Mouse (Mus musculus) bone marrow macrophage, adult 2 months (primary cell): ENCODE data around the gene Zfp52. TPM values are rescaled to one million over a fixed set of nuclear protein-coding genes. Genes with fewer than 3 reads are reported as not detected.

Experiments used
- H3K27ac ChIP-seq: 2 replicates; pipeline ENCODE4 v1.5.1; 2012; ENCODE audit warnings: low read depth, low read length; ENCODE audit not compliant: insufficient read depth
- H3K4me1 ChIP-seq: 2 replicates; pipeline ENCODE4 v1.6.1; 2012; ENCODE audit warnings: low read length; ENCODE audit not compliant: control insufficient read depth, insufficient read depth
- H3K4me3 ChIP-seq: 2 replicates; pipeline ENCODE4 v1.5.1; 2012; ENCODE audit warnings: mild to moderate bottlenecking, low read length, moderate library complexity; ENCODE audit not compliant: insufficient read depth
- CTCF ChIP-seq: IDR thresholded peaks from 2 replicates; pipeline ENCODE4 v1.5.1; 2012; ENCODE audit warnings: low read depth, mild to moderate bottlenecking, low read length, moderate library complexity
- POLR2A ChIP-seq: IDR thresholded peaks from 2 replicates; pipeline ENCODE4 v1.6.1; 2012; ENCODE audit warnings: mild to moderate bottlenecking, low read depth, low read length, borderline replicate concordance
- polyA plus RNA-seq: library from polyadenylated mRNA; stranded (reverse); fragments of >200 nt; gene quantifications from 2 replicates; pipeline ENCODE4 v1.2.4, GENCODE M21; 2012; ENCODE audit not compliant: missing spikeins, insufficient read depth, insufficient read length

Zfp52 gene
- polyA plus RNA-seq: 26.4 and 29.3 TPM in 2 replicates

DNA sequence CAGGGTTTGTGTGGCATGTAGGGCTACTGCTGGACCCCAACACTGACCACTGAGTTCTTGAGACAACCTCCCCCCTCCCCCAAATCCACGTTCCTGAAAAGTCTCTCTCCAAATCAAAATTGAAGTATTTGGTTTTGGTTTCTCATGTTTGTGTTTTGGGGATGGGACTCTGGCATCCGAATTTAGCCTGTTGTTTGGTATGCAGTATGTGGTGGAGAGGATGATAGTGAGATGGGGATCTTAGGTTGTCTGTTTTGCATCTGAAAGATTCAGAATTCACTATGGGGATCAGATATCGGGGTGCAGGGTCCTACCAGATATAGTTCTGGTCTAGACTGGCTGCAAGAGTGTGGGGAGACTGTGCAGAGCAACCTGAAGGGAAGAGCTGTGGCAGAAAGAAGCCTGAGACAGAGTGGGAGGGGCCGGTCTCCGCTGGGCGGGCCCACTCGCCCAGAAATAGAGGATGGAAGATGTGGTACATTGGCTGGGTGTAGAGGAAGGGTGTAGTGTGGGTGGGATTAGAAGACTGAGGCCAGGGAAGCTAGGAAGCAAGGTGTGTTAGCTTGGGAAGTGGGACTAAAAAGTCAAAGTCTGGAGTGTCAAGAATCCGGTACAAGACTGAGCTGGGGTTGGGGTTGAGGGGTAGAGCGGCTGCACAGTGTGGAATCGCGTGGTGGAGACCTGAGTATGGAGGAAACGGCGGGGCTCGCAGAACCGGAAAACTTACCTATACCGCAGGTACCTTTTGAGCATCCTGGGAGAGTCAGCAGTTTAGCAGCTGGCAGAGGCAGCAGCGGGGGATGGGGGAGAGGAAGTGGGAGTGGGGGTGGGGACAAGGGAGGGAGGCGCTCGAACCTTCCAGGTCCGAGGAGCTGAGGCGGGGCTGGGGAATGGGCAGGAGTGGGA, at the start of gene Zfp52:
Gene Zfp52 (plus strand): TSS at position 444 of the 906 bp plus-strand sequence.
- peak within 1 kb of the TSS; percentile 99 for H3K4me3 ChIP-seq
- no peak; the same call in 1 of the 2 replicates for TF ChIP-seq POLR2A
- peak; percentile 18; the same call in 1 of the 2 replicates for TF ChIP-seq CTCF
- peaks cover 26% of the 10 kb centered on the region for H3K4me1 ChIP-seq
- peak within 1 kb of the TSS; percentile 96 for H3K27ac ChIP-seq

DNA sequence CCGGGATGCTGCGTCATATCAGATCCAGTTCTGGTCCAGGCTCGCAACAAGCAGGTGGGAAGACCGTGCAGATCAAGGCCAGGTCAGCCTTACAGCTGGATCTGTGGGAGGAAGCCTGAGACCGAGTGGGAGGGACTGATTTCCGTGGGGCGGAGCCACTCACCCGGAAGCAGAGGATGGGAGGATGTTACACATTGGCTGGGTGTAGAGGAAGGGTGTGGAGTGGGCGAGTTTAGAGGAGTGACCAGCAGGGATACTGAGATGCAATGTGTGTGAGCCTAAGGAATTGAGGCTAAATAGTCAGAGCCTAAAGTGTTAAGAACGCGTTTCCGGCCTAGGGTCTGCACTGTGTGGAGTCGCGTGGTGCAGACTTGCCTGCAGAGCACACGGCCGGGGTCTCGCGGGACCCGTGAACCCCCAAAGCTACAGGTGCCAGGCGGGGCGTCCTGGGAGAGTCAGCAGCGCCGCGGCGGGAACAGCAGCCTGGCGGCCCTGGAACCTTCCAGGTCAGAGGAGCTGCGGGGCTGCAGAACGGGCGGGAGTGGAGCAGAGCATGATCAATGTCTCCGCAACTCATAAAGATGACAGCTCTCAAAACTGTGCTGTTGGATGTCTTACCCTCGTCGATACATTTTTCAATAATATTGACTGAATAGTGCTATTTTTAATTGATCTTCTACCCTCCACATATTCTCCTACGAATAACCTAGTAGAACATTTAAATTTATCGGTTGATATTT, 46.4 kb upstream of the Zfp52 start, which contains the start of gene Zfp53:
Gene Zfp53 (plus strand): TSS at position 239 of the 740 bp plus-strand sequence.
- H3K27ac ChIP-seq: peak within 1 kb of the TSS; percentile 59

DNA sequence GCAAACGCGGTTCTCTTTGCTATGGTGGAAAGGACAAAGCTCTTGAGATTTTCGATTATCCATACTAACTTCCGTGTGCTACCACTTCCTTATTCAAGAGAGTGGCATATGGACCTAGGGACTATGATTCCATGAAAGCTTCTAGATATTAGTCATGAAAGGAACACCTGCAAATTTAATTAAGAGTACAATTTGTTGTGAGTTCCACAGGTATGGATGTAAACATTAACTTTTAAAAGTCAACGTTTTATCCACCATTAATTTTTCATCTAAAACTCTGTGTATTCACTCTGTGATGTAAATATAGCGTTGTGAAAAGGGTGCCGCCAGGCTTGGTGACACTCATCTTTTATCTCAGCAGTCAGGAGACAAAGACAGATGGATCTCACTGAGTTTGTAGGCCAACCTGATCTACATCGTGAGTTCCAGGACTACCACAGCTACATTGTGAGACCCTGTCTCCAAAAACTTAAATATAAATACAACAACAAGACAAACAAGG, 45.8 kb upstream of the Zfp52 start:
- peaks cover 8% of the 10 kb centered on the region for H3K4me1 ChIP-seq
- H3K4me3 ChIP-seq: peak overlapping the region; percentile 67
- TF ChIP-seq POLR2A (no peak), CTCF (no peak)
- H3K27ac ChIP-seq: peak overlapping the region; percentile 59; the same call in 1 of the 2 replicates

More for the DNA sequence above, 46.4 kb upstream of the Zfp52 start, which contains the start of gene Zfp53:
- peak within 1 kb of the TSS; percentile 67 for H3K4me3 ChIP-seq
- H3K4me1 ChIP-seq: peaks cover 8% of the 10 kb centered on the region
- TF ChIP-seq POLR2A (no peak), CTCF (no peak)

DNA sequence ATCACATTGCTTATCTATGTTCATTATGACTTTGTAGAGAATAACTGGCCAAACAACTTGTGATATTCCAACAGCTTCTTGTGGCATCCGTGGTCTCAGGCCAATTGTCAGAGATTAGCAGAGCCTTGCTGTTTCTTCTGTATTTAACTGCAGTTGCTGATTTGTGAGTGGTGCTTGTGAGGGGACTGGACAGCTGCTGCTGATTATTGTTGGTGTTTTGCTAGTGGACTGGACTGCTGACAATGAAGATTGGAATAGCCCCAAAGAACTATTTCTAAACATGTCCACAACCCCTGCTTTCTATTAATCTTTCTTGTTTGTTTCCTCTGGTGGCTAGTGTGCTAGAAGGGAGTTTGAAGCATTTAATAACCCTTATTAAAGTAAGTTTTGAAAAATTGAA, 34.0 kb upstream of the Zfp52 start:
- H3K4me1 ChIP-seq: no peaks in the 10 kb centered on the region
- TF ChIP-seq CTCF (no peak), POLR2A (no peak)
- H3K4me3 ChIP-seq: no peak overlapping the region
- no peak overlapping the region for H3K27ac ChIP-seq

DNA sequence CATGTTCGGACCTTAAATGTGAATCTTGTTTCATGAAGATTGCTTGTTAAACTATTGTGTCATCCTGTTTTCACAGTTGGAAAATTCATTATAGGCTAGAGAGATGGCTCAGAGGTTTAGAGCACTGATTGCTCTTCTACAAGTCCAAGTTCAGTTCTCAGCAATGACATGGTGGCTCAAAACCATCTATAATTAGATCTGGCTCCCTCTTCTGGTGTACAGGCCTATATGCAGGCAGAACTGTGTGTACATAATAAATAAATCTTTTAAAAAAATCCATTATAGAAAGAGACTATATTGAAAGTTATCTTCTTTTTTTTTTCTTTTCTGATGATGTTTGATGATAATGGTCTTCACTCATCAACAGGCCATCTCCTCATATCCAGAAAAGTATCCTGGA, 30.8 kb upstream of the Zfp52 start:
- Histone ChIP-seq H3K4me1 (no peaks in the 10 kb centered on the region), H3K27ac (no peak overlapping the region), H3K4me3 (no peak overlapping the region)
- TF ChIP-seq CTCF (no peak), POLR2A (no peak)

DNA sequence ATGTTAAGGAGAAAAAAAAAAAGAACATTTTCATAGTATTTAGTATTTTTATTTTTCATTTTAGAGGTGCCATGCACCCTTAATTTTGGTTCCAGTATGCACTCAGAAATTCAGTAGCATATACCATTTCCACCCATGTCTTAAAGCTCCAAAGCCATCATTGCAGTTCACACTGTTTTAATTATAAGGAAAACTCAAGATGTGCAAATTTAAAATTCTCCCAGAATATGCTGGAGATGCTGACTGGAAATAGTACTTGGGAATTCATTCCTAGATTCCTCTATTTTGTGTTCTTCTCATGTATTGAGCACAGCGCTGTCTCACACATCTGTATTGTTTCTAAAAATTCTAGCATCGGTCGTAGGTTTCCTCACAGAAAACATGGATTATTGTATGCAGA, 29.1 kb upstream of the Zfp52 start:
- H3K27ac ChIP-seq: no peak overlapping the region
- no peak overlapping the region for H3K4me3 ChIP-seq
- TF ChIP-seq CTCF (no peak), POLR2A (no peak)
- no peaks in the 10 kb centered on the region for H3K4me1 ChIP-seq

DNA sequence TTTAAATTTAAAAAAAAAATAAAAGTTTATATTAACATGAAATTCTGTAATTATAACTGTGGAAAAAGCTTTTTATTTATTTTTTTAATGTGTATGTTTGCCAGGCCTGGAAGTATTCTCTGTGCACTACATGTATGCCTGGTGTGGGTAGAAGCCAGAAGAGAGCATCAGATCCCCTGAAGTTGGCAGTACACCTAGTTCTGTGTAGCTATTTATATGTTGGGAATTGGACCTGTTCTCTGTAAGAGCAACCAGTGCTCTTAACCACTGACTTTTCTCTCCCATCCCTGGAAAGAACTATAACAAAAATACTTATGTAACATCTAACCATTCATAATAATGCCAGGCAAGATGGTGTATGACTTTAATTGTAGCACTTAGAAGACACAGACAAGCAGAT, 25.6 kb upstream of the Zfp52 start:
- Histone ChIP-seq H3K27ac (no peak overlapping the region), H3K4me1 (no peaks in the 10 kb centered on the region), H3K4me3 (no peak overlapping the region)
- no peak for TF ChIP-seq POLR2A
- TF ChIP-seq CTCF: no peak

DNA sequence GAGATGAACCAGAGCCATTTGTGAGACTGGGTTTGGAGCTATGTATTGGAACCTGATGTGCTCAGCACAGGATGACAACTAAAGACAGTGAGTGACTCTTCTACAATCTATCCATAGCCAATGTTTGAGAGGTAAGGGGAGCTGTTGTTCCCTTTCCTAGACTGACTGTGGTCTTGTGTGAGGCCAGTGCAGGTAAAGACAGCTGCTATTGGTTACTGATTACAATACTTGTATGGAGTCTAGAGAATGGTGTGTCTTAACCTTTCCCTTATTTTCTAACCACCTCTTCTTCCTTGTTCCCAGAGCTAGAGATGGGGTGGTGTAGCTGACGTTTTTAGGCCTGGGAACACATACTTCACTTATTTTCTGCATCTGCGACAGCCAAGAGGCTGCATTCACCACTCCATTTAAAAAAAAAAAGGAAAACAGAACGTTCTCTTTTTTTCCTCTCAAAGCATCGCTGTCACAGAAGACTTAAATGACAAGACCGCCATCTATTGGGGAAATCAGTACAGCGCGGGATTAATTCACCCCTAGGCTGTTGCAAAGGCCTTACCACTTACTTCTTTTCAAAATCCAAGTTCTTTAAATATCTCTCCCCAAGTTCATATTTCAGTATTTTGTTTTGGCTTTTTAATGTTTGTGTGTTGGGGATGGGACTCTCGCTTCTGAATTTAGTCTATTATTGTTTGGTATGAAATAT, 19.8 kb upstream of the Zfp52 start:
- no peak for TF ChIP-seq POLR2A
- no peak for TF ChIP-seq CTCF
- Histone ChIP-seq H3K27ac (peak overlapping the region; percentile 98), H3K4me1 (no peaks in the 10 kb centered on the region), H3K4me3 (peak overlapping the region; percentile 97; the same call in 1 of the 2 replicates)
